Mouse (Mus musculus): Measurements from ENCODE around the gene Tagln2. TPM values are rescaled to one million over a fixed set of nuclear protein-coding genes. Genes with fewer than 3 reads are reported as not detected.

Gene Tagln2
- total RNA-seq, 4 experiments from 2014 or later, result 9.0 to 14.8 (median 10.9) TPM

Other genes with a start within 250 kb of the Tagln2 start
- gene Atp1a4, start 241.6 kb upstream of the Tagln2 start, total RNA-seq (2022), result under 1 TPM; 0.11 to 0.44 (median 0.27) TPM
- 10 to 100 TPM in 1 of 4 experiments, 1 to 10 TPM in 3; 7.3 to 10.5 (median 7.7) TPM for gene Igsf8, start 238.4 kb upstream of the Tagln2 start, total RNA-seq (2022)
- gene Atp1a2, start 202.0 kb upstream of the Tagln2 start, total RNA-seq (2022), result 100 to 1,000 TPM; 819 to 944 (median 894) TPM
- gene Kcnj9, start 170.7 kb upstream of the Tagln2 start, total RNA-seq (2022), result not detected
- under 1 TPM in 2 of 4 experiments, not detected in 2; 0.04 to 0.05 TPM for gene Kcnj10, start 158.8 kb upstream of the Tagln2 start, total RNA-seq (2022)
- gene Pigm, start 123.5 kb upstream of the Tagln2 start, total RNA-seq (2022), result 1 to 10 TPM; 3.2 to 3.4 (median 3.2) TPM
- not detected for gene Slamf9, start 24.7 kb upstream of the Tagln2 start, total RNA-seq (2022)
- gene Igsf9, start 18.3 kb upstream of the Tagln2 start, total RNA-seq (2022), result under 1 TPM in 1 of 4 experiments, not detected in 3; 0.20 TPM
- not detected for gene Cfap45, start 20.8 kb downstream of the Tagln2 start, total RNA-seq (2022)
- gene Vsig8, start 55.9 kb downstream of the Tagln2 start, total RNA-seq (2022), result not detected
- not detected for gene Slamf8, start 90.5 kb downstream of the Tagln2 start, total RNA-seq (2022)
- gene Fcrl6, start 102.5 kb downstream of the Tagln2 start, total RNA-seq (2022), result not detected
- gene Dusp23, start 132.9 kb downstream of the Tagln2 start, total RNA-seq (2022), result 10 to 100 TPM; 28.1 to 33.7 (median 33.5) TPM
- under 1 TPM in 2 of 4 experiments, not detected in 2; 0.15 to 0.22 TPM for gene Crp, start 198.0 kb downstream of the Tagln2 start, total RNA-seq (2022)